Mouse (Mus musculus): ENCODE results near the gene Slc25a19. TPM values are rescaled to one million over a fixed set of nuclear protein-coding genes. Genes with fewer than 3 reads are reported as not detected.

Gene Slc25a19
- total RNA-seq, 4 experiments from 2014 or later: 31.4 to 40.9 (median 34.9) TPM

GRCm38 (mm10) chr11:115599722-115600121 lies 28.4 kb downstream of the Slc25a19 start:
- DNase-seq (ENCODE audit: low spot score): no peak

GRCm38 (mm10) chr11:115598309-115598708 lies 29.8 kb downstream of the Slc25a19 start:
- DNase-seq (ENCODE audit: low spot score): no peak

- DNase-seq (ENCODE audit: low spot score): no peak
Measured at GRCm38 (mm10) chr11:115595209-115595608, 32.9 kb downstream of the Slc25a19 start.

GRCm38 (mm10) chr11:115590526-115591075 lies 37.5 kb downstream of the Slc25a19 start:
- DNase-seq (ENCODE audit: low spot score): no peak

- no peak for DNase-seq (ENCODE audit: low spot score)
Measured at GRCm38 (mm10) chr11:115587984-115588383, 40.1 kb downstream of the Slc25a19 start.

GRCm38 (mm10) chr11:115586403-115586802 lies 41.7 kb downstream of the Slc25a19 start:
- no peak for DNase-seq (ENCODE audit: low spot score)

GRCm38 (mm10) chr11:115585573-115586100 lies 42.5 kb downstream of the Slc25a19 start:
- DNase-seq (ENCODE audit: low spot score): no peak

GRCm38 (mm10) chr11:115584376-115585073 lies 43.6 kb downstream of the Slc25a19 start:
- no peak for DNase-seq (ENCODE audit: low spot score)

- DNase-seq (ENCODE audit: low spot score): no peak
Measured at GRCm38 (mm10) chr11:115582913-115583606, 45.0 kb downstream of the Slc25a19 start.

- no peak for DNase-seq (ENCODE audit: low spot score)
Measured at GRCm38 (mm10) chr11:115579080-115579479, 49.0 kb downstream of the Slc25a19 start.

GRCm38 (mm10) chr11:115564961-115565360 lies 63.1 kb downstream of the Slc25a19 start:
- no peak for DNase-seq (ENCODE audit: low spot score)

Other genes starting within 250 kb of the Slc25a19 start
- 1 to 10 TPM; 4.1 to 5.3 (median 4.8) TPM for gene Cdr2l, start 246.4 kb downstream of the Slc25a19 start, total RNA-seq (2022)
- gene Mrpl58, start 224.5 kb downstream of the Slc25a19 start, total RNA-seq (2022): 100 to 1,000 TPM; 139 to 160 (median 146) TPM
- gene Atp5h, start 208.3 kb downstream of the Slc25a19 start, total RNA-seq (2022): 1,000 to 10,000 TPM; 2,233 to 2,384 (median 2,275) TPM
- gene Kctd2, start 208.2 kb downstream of the Slc25a19 start, total RNA-seq (2022): 10 to 100 TPM; 29.3 to 34.0 (median 29.7) TPM
- under 1 TPM in 1 of 4 experiments, not detected in 3; 0.16 TPM for gene Trim80, start 187.8 kb downstream of the Slc25a19 start, total RNA-seq (2022)
- not detected for gene Slc16a5, start 165.8 kb downstream of the Slc25a19 start, total RNA-seq (2022)
- 1 to 10 TPM; 1.2 to 2.2 (median 1.9) TPM for gene Armc7, start 152.6 kb downstream of the Slc25a19 start, total RNA-seq (2022)
- gene Nt5c, start 136.4 kb downstream of the Slc25a19 start, total RNA-seq (2022): 10 to 100 TPM in 2 of 4 experiments, 1 to 10 TPM in 2; 8.7 to 14.9 (median 10.1) TPM
- gene Jpt1, start 113.9 kb downstream of the Slc25a19 start, total RNA-seq (2022): 100 to 1,000 TPM; 114 to 126 (median 121) TPM
- gene Sumo2, start 92.0 kb downstream of the Slc25a19 start, total RNA-seq (2022): 100 to 1,000 TPM; 166 to 179 (median 176) TPM
- 10 to 100 TPM; 15.7 to 24.4 (median 19.2) TPM for gene Nup85, start 63.9 kb downstream of the Slc25a19 start, total RNA-seq (2022)
- gene Mrps7, start 24.4 kb downstream of the Slc25a19 start, total RNA-seq (2022): 100 to 1,000 TPM in 1 of 4 experiments, 10 to 100 TPM in 3; 80.5 to 101 (median 85.0) TPM
- gene Gga3, start 24.2 kb downstream of the Slc25a19 start, total RNA-seq (2022): 10 to 100 TPM; 13.0 to 19.0 (median 15.8) TPM
- gene Mif4gd, start 15.3 kb downstream of the Slc25a19 start, total RNA-seq (2022): 10 to 100 TPM; 40.8 to 52.0 (median 45.0) TPM
- 100 to 1,000 TPM in 3 of 4 experiments, 10 to 100 TPM in 1; 93.7 to 126 (median 111) TPM for gene Grb2, start 80.3 kb upstream of the Slc25a19 start, total RNA-seq (2022)
- gene Tmem94, start 137.1 kb upstream of the Slc25a19 start, total RNA-seq (2022): 100 to 1,000 TPM in 2 of 4 experiments, 10 to 100 TPM in 2; 96.2 to 103 (median 100) TPM
- 10 to 100 TPM; 40.3 to 48.2 (median 44.7) TPM for gene Caskin2, start 185.3 kb upstream of the Slc25a19 start, total RNA-seq (2022)
- gene Tsen54, start 186.4 kb upstream of the Slc25a19 start, total RNA-seq (2022): 1 to 10 TPM; 6.9 to 8.8 (median 7.5) TPM
- gene Llgl2, start 195.8 kb upstream of the Slc25a19 start, total RNA-seq (2022): 10 to 100 TPM; 15.7 to 31.8 (median 20.3) TPM
- under 1 TPM in 1 of 4 experiments, not detected in 3; 0.06 TPM for gene Myo15b, start 230.1 kb upstream of the Slc25a19 start, total RNA-seq (2022)